Mouse (Mus musculus) right cerebral cortex, postnatal 14 days (tissue): ENCODE results near the gene Hist1h2ak.
"Not testable (repeated sequence)": the region's sequence is repeated elsewhere in the genome, so short reads cannot be mapped to it uniquely, and the experiment has no call there.

ENCODE experiments used
- DNase-seq: peaks from one replicate; pipeline ENCODE4 v3.0.0; 2022

Hist1h2ak gene

DNA sequence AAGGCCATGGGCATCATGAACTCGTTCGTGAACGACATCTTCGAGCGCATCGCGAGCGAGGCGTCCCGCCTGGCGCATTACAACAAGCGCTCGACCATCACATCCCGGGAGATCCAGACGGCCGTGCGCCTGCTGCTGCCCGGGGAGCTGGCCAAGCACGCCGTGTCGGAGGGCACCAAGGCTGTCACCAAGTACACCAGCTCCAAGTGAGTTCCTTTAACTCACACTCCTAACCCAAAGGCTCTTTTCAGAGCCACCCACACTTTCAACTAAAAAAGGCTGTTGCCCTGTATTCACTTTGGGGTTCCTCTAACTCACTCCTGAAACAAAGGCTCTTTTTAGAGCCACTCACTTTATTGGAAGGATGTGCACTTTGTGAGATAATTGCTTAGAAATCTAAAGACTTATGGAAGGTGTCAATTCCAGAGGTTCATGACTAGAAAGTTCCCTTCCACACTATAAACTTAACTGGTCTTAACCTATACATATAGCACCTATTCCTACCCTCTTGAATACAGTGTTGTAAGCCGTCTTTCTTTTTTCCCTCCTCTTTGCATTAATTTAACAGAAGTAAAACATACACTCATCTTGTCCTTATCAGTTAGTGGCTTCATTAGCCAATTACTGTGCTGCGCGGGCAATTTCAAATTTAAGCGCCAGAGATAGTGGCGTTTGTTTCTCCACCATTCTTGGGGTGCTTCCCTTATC lies 821 bp upstream of the Hist1h2ak start:
- peak; percentile 29 for DNase-seq

DNA sequence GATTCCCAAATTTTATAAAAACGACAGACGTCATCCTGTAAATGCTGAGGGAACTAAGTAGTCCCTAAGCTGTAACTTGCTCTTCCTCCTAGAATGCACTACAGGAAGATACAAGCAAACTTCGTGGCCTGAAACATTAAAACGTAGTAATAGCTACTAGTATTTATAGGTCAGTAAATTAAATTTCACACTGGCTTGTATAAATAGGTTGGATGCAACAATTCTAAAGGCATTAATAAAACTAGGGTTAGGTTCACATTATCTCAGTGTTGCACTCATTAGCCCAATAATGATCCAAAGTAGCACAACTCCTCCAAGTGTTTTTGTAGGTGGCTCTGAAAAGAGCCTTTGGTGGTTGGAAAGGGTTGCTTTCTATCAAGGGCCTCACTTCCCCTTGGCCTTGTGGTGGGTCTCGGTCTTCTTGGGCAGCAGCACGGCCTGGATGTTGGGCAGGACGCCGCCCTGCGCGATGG lies 540 bp downstream of the Hist1h2ak start:
- no peak for DNase-seq

- no peak for DNase-seq
Measured at GRCm38 (mm10) chr13:21752356-21752755, 1.3 kb downstream of the Hist1h2ak start.

DNA sequence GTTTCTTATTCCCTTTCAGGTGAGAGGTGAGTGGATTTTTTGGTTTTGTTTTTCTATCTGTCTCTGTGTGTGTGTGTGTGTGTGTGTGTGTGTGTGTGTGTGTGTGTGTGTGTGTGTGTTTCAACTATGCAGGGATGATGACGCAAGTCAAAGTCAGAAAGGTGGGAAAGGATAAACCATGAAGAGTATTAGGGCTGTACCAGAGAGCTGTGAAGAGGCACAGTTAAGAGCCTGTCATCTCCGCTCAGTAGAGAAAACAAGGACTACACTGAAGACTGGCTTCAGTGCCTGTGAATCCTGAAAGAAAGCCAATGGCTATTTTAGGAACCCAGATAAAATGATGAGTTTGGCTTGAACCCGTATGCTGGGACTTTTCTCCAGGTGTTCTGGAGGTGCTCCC lies 1.8 kb downstream of the Hist1h2ak start:
- no peak for DNase-seq

DNA sequence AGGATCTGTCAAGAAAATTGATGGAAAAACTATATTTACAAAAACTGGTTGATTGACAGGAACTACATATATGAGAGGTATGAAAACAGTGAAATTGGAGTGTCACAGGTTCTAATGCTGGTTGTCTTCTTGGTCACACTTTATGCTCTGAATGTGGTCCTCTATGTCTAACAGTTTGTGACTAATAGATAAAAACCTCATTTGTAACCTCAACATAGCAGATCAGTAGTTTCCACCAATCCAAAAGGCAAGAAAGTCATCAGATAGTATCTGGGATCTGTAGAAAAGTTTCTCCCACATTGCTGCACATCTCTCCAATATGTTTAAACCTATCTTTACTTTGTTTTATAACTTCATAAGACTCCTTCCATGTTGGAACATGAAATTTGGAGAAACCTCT lies 2.2 kb downstream of the Hist1h2ak start:
- no peak for DNase-seq

GRCm38 (mm10) chr13:21750159-21751017 lies 3.2 kb downstream of the Hist1h2ak start, which contains the start of gene Hist1h4k:
Gene Hist1h4k, minus strand, starts transcription at chr13:21750505.
- DNase-seq: peak; percentile 91

- DNase-seq: no peak
Measured at GRCm38 (mm10) chr13:21749387-21750158, 4.1 kb downstream of the Hist1h2ak start.

DNA sequence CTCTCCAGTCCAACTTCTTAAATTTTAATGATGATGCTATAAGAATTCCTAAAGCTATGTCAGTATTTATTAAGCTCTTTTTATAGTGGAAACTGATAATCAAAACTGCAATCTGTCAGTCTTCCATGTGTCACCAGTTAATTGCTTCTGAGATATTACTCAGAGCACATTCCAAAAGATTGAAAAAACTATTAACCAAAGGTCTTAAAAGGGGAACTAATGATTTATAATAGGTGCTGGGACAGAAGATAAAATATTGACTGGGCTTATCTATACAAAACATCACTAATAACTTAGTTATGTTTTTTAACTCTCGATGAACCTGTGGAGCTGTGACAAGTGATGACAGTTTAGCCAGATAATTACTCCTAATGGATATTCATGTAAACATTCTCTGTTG lies 8.6 kb downstream of the Hist1h2ak start:
- DNase-seq: no peak

DNA sequence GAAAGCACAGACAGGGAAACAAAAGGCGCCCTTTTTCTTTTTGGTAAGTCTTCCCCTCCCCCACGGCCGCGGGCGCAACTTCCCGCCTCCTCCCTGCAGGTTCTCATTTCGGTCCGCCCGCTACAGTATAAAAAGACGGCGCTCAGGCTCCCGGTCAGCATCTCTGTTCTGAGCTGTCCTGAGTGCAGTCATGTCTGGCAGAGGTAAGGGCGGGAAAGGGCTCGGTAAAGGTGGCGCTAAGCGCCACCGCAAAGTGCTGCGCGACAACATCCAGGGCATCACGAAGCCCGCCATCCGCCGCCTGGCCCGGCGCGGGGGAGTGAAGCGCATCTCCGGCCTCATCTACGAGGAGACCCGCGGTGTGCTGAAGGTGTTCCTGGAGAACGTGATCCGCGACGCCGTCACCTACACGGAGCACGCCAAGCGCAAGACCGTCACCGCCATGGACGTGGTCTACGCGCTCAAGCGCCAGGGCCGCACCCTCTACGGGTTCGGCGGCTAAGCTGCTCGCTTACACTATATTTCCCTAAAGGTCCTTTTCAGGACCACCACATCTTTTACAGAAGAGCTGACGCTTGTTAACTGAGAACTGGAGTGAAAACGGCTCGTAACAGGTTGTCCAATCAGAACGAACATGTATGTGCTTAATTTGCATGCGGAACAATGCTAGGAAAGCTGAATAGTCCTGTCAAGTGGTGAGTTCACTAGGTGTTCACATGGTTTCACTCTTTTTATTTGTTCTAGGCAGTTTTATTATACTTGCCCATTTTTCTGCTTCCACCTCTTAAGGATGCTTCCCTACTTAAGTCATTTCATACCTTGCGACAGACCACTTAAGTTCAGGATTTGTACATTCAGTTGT lies 18.5 kb downstream of the Hist1h2ak start, which contains the start of gene Hist1h4j:
Gene Hist1h4j, plus strand, starts transcription at position 159 of the 862 bp plus-strand sequence.
- peak; percentile 76 for DNase-seq

GRCm38 (mm10) chr13:21734010-21734905 lies 19.4 kb downstream of the Hist1h2ak start:
- peak; percentile 55 for DNase-seq

DNA sequence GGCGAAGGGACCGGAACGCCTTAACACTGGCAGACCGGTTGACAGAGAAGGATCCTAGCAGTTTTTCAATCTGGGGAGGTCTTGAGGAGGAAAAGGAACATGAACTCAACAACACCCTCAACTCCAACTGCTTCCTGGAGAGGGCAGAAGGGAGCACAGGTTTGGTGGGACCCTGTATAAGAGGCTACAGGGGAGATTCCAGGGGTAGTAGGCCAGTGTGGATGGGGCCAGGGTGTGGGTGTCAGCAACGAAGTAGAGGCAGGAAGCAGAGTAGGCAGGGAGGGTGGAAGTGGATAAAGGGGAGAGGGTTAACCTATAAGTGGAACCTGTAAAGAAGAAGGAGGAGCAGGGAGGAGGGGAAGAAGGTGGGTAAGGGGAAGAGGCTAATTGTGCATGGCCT lies 20.2 kb downstream of the Hist1h2ak start:
- DNase-seq: no peak

GRCm38 (mm10) chr13:21729544-21729943 lies 24.1 kb downstream of the Hist1h2ak start:
- DNase-seq: no peak

- no peak for DNase-seq
Measured at GRCm38 (mm10) chr13:21727948-21728572, 25.6 kb downstream of the Hist1h2ak start.

GRCm38 (mm10) chr13:21722993-21723836 lies 30.4 kb downstream of the Hist1h2ak start:
- no peak for DNase-seq

- no peak for DNase-seq
Measured at GRCm38 (mm10) chr13:21722373-21722925, 31.2 kb downstream of the Hist1h2ak start.

GRCm38 (mm10) chr13:21721757-21722372 lies 31.8 kb downstream of the Hist1h2ak start, which contains the start of gene Hist1h2bm:
Gene Hist1h2bm, plus strand, starts transcription at chr13:21722044.
- not testable (repeated sequence) for DNase-seq

- not testable (repeated sequence) for DNase-seq
Measured at GRCm38 (mm10) chr13:21721107-21721756, 32.4 kb downstream of the Hist1h2ak start.
